Mouse (Mus musculus): ENCODE data around the gene Med22. TPM values are rescaled to one million over a fixed set of nuclear protein-coding genes. Genes with fewer than 3 reads are reported as not detected.

The Med22 gene
- polyA plus RNA-seq, 1 experiment: 38.6 TPM

DNA sequence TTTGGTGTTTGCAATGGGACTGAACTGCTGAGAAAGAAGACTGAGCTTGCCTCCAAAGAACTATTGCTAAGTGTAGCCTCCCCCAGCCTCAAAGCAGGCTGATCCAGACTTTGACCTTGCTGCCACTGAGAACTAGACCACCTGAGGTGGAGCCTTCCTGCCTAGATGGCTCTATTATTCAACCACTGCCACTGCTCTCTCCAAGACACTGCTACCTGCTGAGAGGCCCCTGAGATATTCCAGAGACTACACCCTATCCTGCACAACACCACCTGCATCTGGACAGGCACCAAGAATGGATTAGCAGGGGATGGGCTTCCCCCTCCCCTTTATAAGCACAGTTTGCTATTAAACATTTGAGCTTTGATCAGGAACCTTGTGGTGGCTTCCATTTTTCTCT, 31.9 kb downstream of the Med22 start:
- no peaks in the 10 kb centered on the region for H3K79me2 ChIP-seq (ENCODE audit: control insufficient read depth, insufficient read depth)
- H3K36me3 ChIP-seq (ENCODE audit: control insufficient read depth, insufficient read depth): no peaks in the 10 kb centered on the region
- H3ac ChIP-seq (ENCODE audit: control insufficient read depth, insufficient read length): no peak overlapping the region
- peaks cover 13% of the 10 kb centered on the region for H3K27me3 ChIP-seq (ENCODE audit: control insufficient read depth, insufficient read depth, insufficient read length)
- no peak overlapping the region for H3K4me3 ChIP-seq
- TF ChIP-seq CEBPB (IDR thresholded peaks at IDR 0.05; ENCODE audit: insufficient read depth, poor library complexity, severe bottlenecking): no peak
- TF ChIP-seq POLR2A (IDR thresholded peaks at IDR 0.05; ENCODE audit: insufficient read length, low read depth): no peak
- no peak for TF ChIP-seq TCF3 (IDR thresholded peaks at IDR 0.05; ENCODE audit: insufficient read length, low read depth)
- no peak for TF ChIP-seq MAX (IDR thresholded peaks at IDR 0.05; ENCODE audit: low read depth)
- no peak for TF ChIP-seq MYOG (IDR thresholded peaks at IDR 0.05; ENCODE audit: control insufficient read depth in 1 of 3, insufficient read depth in 1 of 3, insufficient read length in 2 of 3, low read depth in 2 of 3)
- TF ChIP-seq USF1 (IDR thresholded peaks at IDR 0.05; ENCODE audit: low read depth): no peak
- TF ChIP-seq MYOD1 (IDR thresholded peaks at IDR 0.05; ENCODE audit: control insufficient read depth in 1 of 3, insufficient read length in 2 of 3, low read depth in 2 of 3): no peak
- TF ChIP-seq REST (IDR thresholded peaks at IDR 0.05; ENCODE audit: insufficient read depth, insufficient read length): no peak
- no peak for TF ChIP-seq POLR2AphosphoS2 (IDR thresholded peaks at IDR 0.05; ENCODE audit: insufficient read length, low read depth)
- no peak for TF ChIP-seq E2F4 (IDR thresholded peaks at IDR 0.05; ENCODE audit: insufficient read depth)
- no peak overlapping the region for H3K4me2 ChIP-seq (ENCODE audit: low read depth)

DNA sequence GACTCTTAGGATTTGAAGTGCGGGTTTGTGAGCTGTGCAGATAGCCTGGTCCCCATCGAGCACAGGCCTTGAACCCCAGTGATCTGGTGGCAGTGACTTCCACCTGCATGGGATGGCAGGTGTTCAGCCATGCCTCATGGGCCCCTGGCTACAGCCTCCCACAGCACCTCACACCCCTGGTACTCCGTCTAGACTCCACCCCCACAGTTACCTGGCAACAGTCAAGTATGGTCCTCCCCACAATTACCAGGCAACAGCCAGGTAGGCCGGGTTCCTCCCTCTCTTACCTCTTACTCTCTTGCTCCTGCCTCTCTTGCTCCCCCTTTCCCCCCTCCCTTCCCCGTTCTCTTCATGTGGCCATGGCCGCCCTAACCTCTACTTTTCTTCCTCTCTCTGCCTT, 39.8 kb downstream of the Med22 start:
- H3K36me3 ChIP-seq (ENCODE audit: control insufficient read depth, insufficient read depth): no peaks in the 10 kb centered on the region
- no peak overlapping the region for H3K4me3 ChIP-seq
- no peak overlapping the region for H3K4me2 ChIP-seq (ENCODE audit: low read depth)
- TF ChIP-seq POLR2A (IDR thresholded peaks at IDR 0.05; ENCODE audit: insufficient read length, low read depth): no peak
- no peak for TF ChIP-seq USF1 (IDR thresholded peaks at IDR 0.05; ENCODE audit: low read depth)
- TF ChIP-seq TCF12 (IDR thresholded peaks at IDR 0.05; ENCODE audit: insufficient read depth, poor library complexity, severe bottlenecking): no peak
- TF ChIP-seq CEBPB (IDR thresholded peaks at IDR 0.05; ENCODE audit: insufficient read depth, poor library complexity, severe bottlenecking): no peak
- no peak for TF ChIP-seq POLR2AphosphoS2 (IDR thresholded peaks at IDR 0.05; ENCODE audit: insufficient read length, low read depth)
- no peak for TF ChIP-seq MYOG (IDR thresholded peaks at IDR 0.05; ENCODE audit: control insufficient read depth in 1 of 3, insufficient read depth in 1 of 3, insufficient read length in 2 of 3, low read depth in 2 of 3)
- TF ChIP-seq TCF3 (IDR thresholded peaks at IDR 0.05; ENCODE audit: insufficient read length, low read depth): no peak
- TF ChIP-seq MAX (IDR thresholded peaks at IDR 0.05; ENCODE audit: low read depth): no peak
- TF ChIP-seq MYOD1 (IDR thresholded peaks at IDR 0.05; ENCODE audit: control insufficient read depth in 1 of 3, insufficient read length in 2 of 3, low read depth in 2 of 3): no peak
- no peak for TF ChIP-seq REST (IDR thresholded peaks at IDR 0.05; ENCODE audit: insufficient read depth, insufficient read length)
- no peaks in the 10 kb centered on the region for H3K79me2 ChIP-seq (ENCODE audit: control insufficient read depth, insufficient read depth)
- peaks cover 47% of the 10 kb centered on the region for H3K27me3 ChIP-seq (ENCODE audit: control insufficient read depth, insufficient read depth, insufficient read length)
- H3ac ChIP-seq (ENCODE audit: control insufficient read depth, insufficient read length): no peak overlapping the region

DNA sequence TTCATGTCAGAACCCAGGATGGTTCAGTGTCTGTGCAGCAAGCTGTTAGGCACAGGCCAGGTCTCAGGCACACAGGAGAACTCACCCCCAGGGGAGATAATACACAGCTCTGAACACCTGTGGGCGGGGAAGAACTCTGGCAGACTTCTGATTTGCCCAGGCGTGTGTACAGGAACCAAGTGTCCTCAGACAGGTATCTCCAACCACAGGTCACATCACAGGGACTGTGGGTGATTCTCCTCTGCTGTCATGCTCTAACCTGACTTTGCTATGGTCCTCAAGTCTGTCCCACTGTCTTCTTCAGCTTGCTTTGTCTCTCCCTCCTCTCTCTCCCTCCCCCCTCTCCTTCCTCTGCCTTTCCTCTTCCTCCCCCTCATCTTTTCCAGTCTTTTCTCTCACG, 45.6 kb downstream of the Med22 start, which contains the start of gene Abo:
TSS of gene Abo (minus strand) at position 101 of the 400 bp plus-strand sequence.
- Histone ChIP-seq H3K4me2 (ENCODE audit: low read depth) (no peak within 1 kb of the TSS), H3ac (ENCODE audit: control insufficient read depth, insufficient read length) (no peak within 1 kb of the TSS), H3K79me2 (ENCODE audit: control insufficient read depth, insufficient read depth) (no peaks in the 10 kb centered on the region), H3K27me3 (ENCODE audit: control insufficient read depth, insufficient read depth, insufficient read length) (peaks cover 40% of the 10 kb centered on the region), H3K4me3 (no peak within 1 kb of the TSS), H3K36me3 (ENCODE audit: control insufficient read depth, insufficient read depth) (no peaks in the 10 kb centered on the region)
- TF ChIP-seq POLR2A (IDR thresholded peaks at IDR 0.05; ENCODE audit: insufficient read length, low read depth) (no peak), TCF3 (IDR thresholded peaks at IDR 0.05; ENCODE audit: insufficient read length, low read depth) (no peak), USF1 (IDR thresholded peaks at IDR 0.05; ENCODE audit: low read depth) (no peak), E2F4 (IDR thresholded peaks at IDR 0.05; ENCODE audit: insufficient read depth) (no peak), REST (IDR thresholded peaks at IDR 0.05; ENCODE audit: insufficient read depth, insufficient read length) (no peak), SRF (IDR thresholded peaks at IDR 0.05; ENCODE audit: control insufficient read depth, insufficient read length, low read depth) (no peak), MYOD1 (IDR thresholded peaks at IDR 0.05; ENCODE audit: control insufficient read depth in 1 of 3, insufficient read length in 2 of 3, low read depth in 2 of 3) (no peak), MAX (IDR thresholded peaks at IDR 0.05; ENCODE audit: low read depth) (no peak), TCF12 (IDR thresholded peaks at IDR 0.05; ENCODE audit: insufficient read depth, poor library complexity, severe bottlenecking) (no peak), MYOG (IDR thresholded peaks at IDR 0.05; ENCODE audit: control insufficient read depth in 1 of 3, insufficient read depth in 1 of 3, insufficient read length in 2 of 3, low read depth in 2 of 3) (no peak), POLR2AphosphoS2 (IDR thresholded peaks at IDR 0.05; ENCODE audit: insufficient read length, low read depth) (no peak), CEBPB (IDR thresholded peaks at IDR 0.05; ENCODE audit: insufficient read depth, poor library complexity, severe bottlenecking) (no peak)

DNA sequence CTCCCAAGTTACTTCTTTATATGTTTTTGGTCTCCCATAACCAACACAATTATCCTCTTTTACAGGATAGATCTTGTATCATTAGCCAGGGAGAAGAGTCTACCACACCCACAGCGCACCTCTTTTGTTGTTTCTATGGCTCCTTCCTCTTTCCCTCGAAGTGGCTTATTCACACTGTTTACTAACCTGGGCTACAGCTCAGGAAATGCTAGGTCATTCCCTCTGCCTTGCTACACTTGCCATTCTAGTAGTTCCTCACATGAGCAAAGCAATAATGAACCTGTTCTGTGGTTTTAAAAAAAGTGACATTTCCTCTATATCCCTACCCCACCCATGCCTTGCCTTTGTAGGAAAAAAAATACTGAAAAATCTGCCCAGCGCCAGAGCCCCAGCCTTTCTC, 47.6 kb downstream of the Med22 start:
- Histone ChIP-seq H3K4me3 (no peak overlapping the region), H3K27me3 (ENCODE audit: control insufficient read depth, insufficient read depth, insufficient read length) (peaks cover 20% of the 10 kb centered on the region), H3K36me3 (ENCODE audit: control insufficient read depth, insufficient read depth) (no peaks in the 10 kb centered on the region), H3K4me2 (ENCODE audit: low read depth) (no peak overlapping the region), H3K79me2 (ENCODE audit: control insufficient read depth, insufficient read depth) (no peaks in the 10 kb centered on the region), H3ac (ENCODE audit: control insufficient read depth, insufficient read length) (no peak overlapping the region)
- TF ChIP-seq SRF (IDR thresholded peaks at IDR 0.05; ENCODE audit: control insufficient read depth, insufficient read length, low read depth) (no peak), MYOD1 (IDR thresholded peaks at IDR 0.05; ENCODE audit: control insufficient read depth in 1 of 3, insufficient read length in 2 of 3, low read depth in 2 of 3) (no peak), USF1 (IDR thresholded peaks at IDR 0.05; ENCODE audit: low read depth) (no peak)

Other genes starting within 250 kb of the Med22 start
- not detected for gene Lcn4, start 239.4 kb downstream of the Med22 start, polyA plus RNA-seq (2012; fragmentation: generic; extraction: Trizol)
- not detected for gene Abo, start 45.7 kb downstream of the Med22 start, polyA plus RNA-seq (2012; fragmentation: generic; extraction: Trizol)
- 16.7 TPM for gene Surf6, start 7.8 kb downstream of the Med22 start, polyA plus RNA-seq (2012; fragmentation: generic; extraction: Trizol)
- gene Rpl7a, start 87 bp upstream of the Med22 start, polyA plus RNA-seq (2012; fragmentation: generic; extraction: Trizol): 2,027 TPM
- 34.9 TPM for gene Surf2, start 5.7 kb upstream of the Med22 start, polyA plus RNA-seq (2012; fragmentation: generic; extraction: Trizol)
- gene Surf1, start 5.9 kb upstream of the Med22 start, polyA plus RNA-seq (2012; fragmentation: generic; extraction: Trizol): 53.8 TPM
- 173 TPM for gene Surf4, start 23.3 kb upstream of the Med22 start, polyA plus RNA-seq (2012; fragmentation: generic; extraction: Trizol)
- gene Stkld1, start 23.4 kb upstream of the Med22 start, polyA plus RNA-seq (2012; fragmentation: generic; extraction: Trizol): 0.02 TPM
- 23.3 TPM for gene Rexo4, start 53.7 kb upstream of the Med22 start, polyA plus RNA-seq (2012; fragmentation: generic; extraction: Trizol)
- gene Adamts13, start 62.7 kb upstream of the Med22 start, polyA plus RNA-seq (2012; fragmentation: generic; extraction: Trizol): not detected
- gene Cacfd1, start 99.2 kb upstream of the Med22 start, polyA plus RNA-seq (2012; fragmentation: generic; extraction: Trizol): 22.8 TPM
- gene Slc2a6, start 117.3 kb upstream of the Med22 start, polyA plus RNA-seq (2012; fragmentation: generic; extraction: Trizol): 102 TPM
- gene Mymk, start 161.5 kb upstream of the Med22 start, polyA plus RNA-seq (2012; fragmentation: generic; extraction: Trizol): 1,410 TPM
- 17.6 TPM for gene Adamtsl2, start 168.7 kb upstream of the Med22 start, polyA plus RNA-seq (2012; fragmentation: generic; extraction: Trizol)
- 0.04 TPM for gene Fam163b, start 231.8 kb upstream of the Med22 start, polyA plus RNA-seq (2012; fragmentation: generic; extraction: Trizol)